Mouse (Mus musculus) forebrain, embryonic 13.5 days (tissue): Measurements from ENCODE around the gene Retreg2. TPM values are rescaled to one million over a fixed set of nuclear protein-coding genes. Genes with fewer than 3 reads are reported as not detected.

Source experiments
- ATAC-seq: fragments of 200-750 bp; cut with Nextera tagmentation; 2 replicates; pipeline ENCODE4 v1.8.0; 2017
- H3K27ac ChIP-seq: fragments of 300-500 bp; sonication (generic); 2 replicates; pipeline ENCODE4 v1.5.1; 2015; ENCODE audit warnings: inconsistent platforms, mild to moderate bottlenecking, moderate library complexity
- H3K27me3 ChIP-seq: fragments of 300-500 bp; sonication (generic); 2 replicates; pipeline ENCODE4 v1.6.1; 2015; ENCODE audit warnings: mild to moderate bottlenecking, inconsistent platforms
- H3K36me3 ChIP-seq: fragments of 300-500 bp; sonication (generic); 2 replicates; pipeline ENCODE4 v1.6.1; 2015; ENCODE audit warnings: mild to moderate bottlenecking, inconsistent platforms; ENCODE audit not compliant: poor library complexity, severe bottlenecking
- H3K4me1 ChIP-seq: fragments of 300-500 bp; sonication (generic); 2 replicates; pipeline ENCODE4 v1.6.1; 2015; ENCODE audit warnings: inconsistent platforms
- H3K4me2 ChIP-seq: fragments of 300-500 bp; sonication (generic); 2 replicates; pipeline ENCODE4 v1.6.1; 2015; ENCODE audit warnings: inconsistent platforms, mild to moderate bottlenecking, moderate library complexity
- H3K4me3 ChIP-seq: fragments of 300-500 bp; sonication (generic); 2 replicates; pipeline ENCODE4 v1.5.1; 2015; ENCODE audit warnings: mild to moderate bottlenecking, inconsistent platforms
- H3K9ac ChIP-seq: fragments of 300-500 bp; sonication (generic); 2 replicates; pipeline ENCODE4 v1.6.1; 2015; ENCODE audit warnings: mild to moderate bottlenecking, inconsistent platforms
- H3K9me3 ChIP-seq: fragments of 300-500 bp; sonication (generic); replicated peaks from 2 replicates; pipeline ENCODE4 v1.6.1; 2016; ENCODE audit warnings: inconsistent platforms
- WGBS: fragments of 180-500 bp; shearing (Covaris S2); methylation state at CpG from one replicate; pipeline ENCODE4 v1.1.7; 2015; 5-methylcytosine and 5-hydroxymethylcytosine counted together
- polyA plus RNA-seq: library from polyadenylated mRNA; unstranded; fragments of >200 nt; fragmentation: Nextera tagmentation; extraction: Ambion mirVana; gene quantifications from 2 replicates; pipeline ENCODE4 v1.2.1, GENCODE M21; 2015

Gene Retreg2
- 71.8 and 75.1 TPM in 2 replicates for polyA plus RNA-seq

- Histone ChIP-seq H3K4me1 (peaks cover 36% of the 10 kb centered on the region), H3K9me3 (no peaks in the 10 kb centered on the region), H3K36me3 (peaks cover 55% of the 10 kb centered on the region), H3K27ac (peak within 1 kb of the TSS; percentile 97), H3K27me3 (no peaks in the 10 kb centered on the region), H3K4me2 (peak within 1 kb of the TSS; percentile 99), H3K9ac (peak within 1 kb of the TSS; percentile 94), H3K4me3 (peak within 1 kb of the TSS; percentile 87)
- ATAC-seq, result peak; percentile 90
- WGBS, result under 1% methylated on average over 70 of the region's 91 CpGs
Observed at GRCm38 (mm10) chr1:75142301-75143261, at the start of gene Retreg2, which contains the start of gene Cnppd1. Gene Retreg2, plus strand, starts transcription at chr1:75142778. Gene Cnppd1, minus strand, starts transcription at chr1:75142711.

GRCm38 (mm10) chr1:75122211-75122610 is 20.4 kb upstream of the Retreg2 start:
- Histone ChIP-seq H3K27ac (no peak overlapping the region), H3K9me3 (no peaks in the 10 kb centered on the region), H3K36me3 (no peaks in the 10 kb centered on the region), H3K4me3 (no peak overlapping the region), H3K4me1 (0 out of 2 replicates have a peak, but pooled peaks cover 5% of the 10 kb centered on the region), H3K9ac (no peak overlapping the region), H3K4me2 (no peak overlapping the region), H3K27me3 (no peaks in the 10 kb centered on the region)
- ATAC-seq, result no peak
- whole genome bisulfite sequencing, result 78% methylated on average over 3 of the region's 3 CpGs

GRCm38 (mm10) chr1:75124346-75125321 is 17.9 kb upstream of the Retreg2 start, which contains the start of gene Nhej1:
Gene Nhej1, minus strand, starts transcription at chr1:75125200.
- WGBS, result 2% methylated on average over 56 of the region's 56 CpGs
- Histone ChIP-seq H3K9me3 (no peaks in the 10 kb centered on the region), H3K27ac (peak within 1 kb of the TSS; percentile 91)

GRCm38 (mm10) chr1:75125418-75125817 is 17.2 kb upstream of the Retreg2 start:
- H3K27me3 ChIP-seq, result 0 out of 2 replicates have a peak, but pooled peaks cover 3% of the 10 kb centered on the region
- no peak overlapping the region for H3K9ac ChIP-seq
- WGBS, result 35% methylated on average over 5 of the region's 5 CpGs
- no peaks in the 10 kb centered on the region for H3K9me3 ChIP-seq
- peak overlapping the region; percentile 61 for H3K4me2 ChIP-seq
- no peaks in the 10 kb centered on the region for H3K36me3 ChIP-seq
- H3K4me1 ChIP-seq, result 0 out of 2 replicates have a peak, but pooled peaks cover 5% of the 10 kb centered on the region
- peak overlapping the region; percentile 56 for H3K4me3 ChIP-seq
- no peak for ATAC-seq
- peak overlapping the region; percentile 91; the same call in 1 of the 2 replicates for H3K27ac ChIP-seq

More at GRCm38 (mm10) chr1:75124346-75125321, 17.9 kb upstream of the Retreg2 start, which contains the start of gene Nhej1:
- peak within 1 kb of the TSS; percentile 61 for H3K4me2 ChIP-seq
- peak; percentile 96 for ATAC-seq
- H3K36me3 ChIP-seq, result no peaks in the 10 kb centered on the region
- peak within 1 kb of the TSS; percentile 66 for H3K9ac ChIP-seq
- peak within 1 kb of the TSS; percentile 56 for H3K4me3 ChIP-seq
- H3K4me1 ChIP-seq, result 0 out of 2 replicates have a peak, but pooled peaks cover 5% of the 10 kb centered on the region
- H3K27me3 ChIP-seq, result 0 out of 2 replicates have a peak, but pooled peaks cover 3% of the 10 kb centered on the region

- H3K4me1 ChIP-seq, result 0 out of 2 replicates have a peak, but pooled peaks cover 5% of the 10 kb centered on the region
Observed at GRCm38 (mm10) chr1:75128641-75129040, 13.9 kb upstream of the Retreg2 start.

GRCm38 (mm10) chr1:75133421-75134207 is 9.0 kb upstream of the Retreg2 start, which contains the start of gene Slc23a3:
Gene Slc23a3, minus strand, starts transcription at chr1:75133890.
- Histone ChIP-seq H3K36me3 (peaks cover 37% of the 10 kb centered on the region), H3K9ac (no peak within 1 kb of the TSS), H3K4me1 (no peaks in the 10 kb centered on the region), H3K9me3 (no peaks in the 10 kb centered on the region), H3K4me3 (no peak within 1 kb of the TSS), H3K27me3 (0 out of 2 replicates have a peak, but pooled peaks cover 3% of the 10 kb centered on the region), H3K4me2 (no peak within 1 kb of the TSS), H3K27ac (no peak within 1 kb of the TSS)
- 66% methylated on average over 12 of the region's 12 CpGs for WGBS
- no peak for ATAC-seq

More at GRCm38 (mm10) chr1:75128641-75129040, 13.9 kb upstream of the Retreg2 start:
- no peak overlapping the region for H3K27ac ChIP-seq
- H3K9ac ChIP-seq, result no peak overlapping the region
- 73% methylated on average over 3 of the region's 3 CpGs for whole genome bisulfite sequencing
- H3K4me2 ChIP-seq, result no peak overlapping the region
- H3K27me3 ChIP-seq, result 0 out of 2 replicates have a peak, but pooled peaks cover 3% of the 10 kb centered on the region
- no peaks in the 10 kb centered on the region for H3K9me3 ChIP-seq
- H3K36me3 ChIP-seq, result no peaks in the 10 kb centered on the region
- H3K4me3 ChIP-seq, result no peak overlapping the region
- ATAC-seq, result no peak

GRCm38 (mm10) chr1:75136293-75136692 is 6.3 kb upstream of the Retreg2 start:
- Histone ChIP-seq H3K9ac (no peak overlapping the region), H3K4me1 (peaks cover 20% of the 10 kb centered on the region), H3K4me2 (no peak overlapping the region), H3K27me3 (no peaks in the 10 kb centered on the region), H3K9me3 (no peaks in the 10 kb centered on the region), H3K36me3 (peaks cover 49% of the 10 kb centered on the region), H3K4me3 (no peak overlapping the region), H3K27ac (no peak overlapping the region)
- no peak for ATAC-seq
- WGBS, result 94% methylated on average over 6 of the region's 6 CpGs

GRCm38 (mm10) chr1:75136730-75137129 is 5.8 kb upstream of the Retreg2 start:
- ATAC-seq, result no peak

GRCm38 (mm10) chr1:75138448-75138847 is 4.1 kb upstream of the Retreg2 start:
- H3K9me3 ChIP-seq, result no peaks in the 10 kb centered on the region
- no peak for ATAC-seq
- peaks cover 25% of the 10 kb centered on the region for H3K4me1 ChIP-seq
- WGBS, result 92% methylated on average over 2 of the region's 2 CpGs
- peaks cover 49% of the 10 kb centered on the region for H3K36me3 ChIP-seq
- no peak overlapping the region for H3K27ac ChIP-seq
- no peak overlapping the region for H3K4me2 ChIP-seq
- no peaks in the 10 kb centered on the region for H3K27me3 ChIP-seq
- H3K4me3 ChIP-seq, result no peak overlapping the region
- no peak overlapping the region for H3K9ac ChIP-seq

More at GRCm38 (mm10) chr1:75136730-75137129, 5.8 kb upstream of the Retreg2 start:
- no peaks in the 10 kb centered on the region for H3K9me3 ChIP-seq
- H3K4me2 ChIP-seq, result no peak overlapping the region
- no peak overlapping the region for H3K27ac ChIP-seq
- no peaks in the 10 kb centered on the region for H3K27me3 ChIP-seq
- WGBS, result 76% methylated on average over 3 of the region's 3 CpGs
- H3K4me1 ChIP-seq, result peaks cover 23% of the 10 kb centered on the region
- peaks cover 49% of the 10 kb centered on the region for H3K36me3 ChIP-seq
- H3K4me3 ChIP-seq, result no peak overlapping the region
- H3K9ac ChIP-seq, result no peak overlapping the region

GRCm38 (mm10) chr1:75140601-75141190 is 1.9 kb upstream of the Retreg2 start:
- ATAC-seq, result no peak
- H3K36me3 ChIP-seq, result peaks cover 55% of the 10 kb centered on the region
- H3K4me2 ChIP-seq, result peak overlapping the region; percentile 99

More at GRCm38 (mm10) chr1:75140601-75141190, 1.9 kb upstream of the Retreg2 start:
- H3K4me1 ChIP-seq, result peaks cover 36% of the 10 kb centered on the region
- WGBS, result 65% methylated on average over 4 of the region's 4 CpGs
- no peaks in the 10 kb centered on the region for H3K27me3 ChIP-seq
- no peak overlapping the region for H3K27ac ChIP-seq
- H3K9ac ChIP-seq, result peak overlapping the region; percentile 94
- no peaks in the 10 kb centered on the region for H3K9me3 ChIP-seq
- H3K4me3 ChIP-seq, result peak overlapping the region; percentile 87
